Mouse (Mus musculus): Measurements from ENCODE around the gene Mag. TPM values are rescaled to one million over a fixed set of nuclear protein-coding genes. Genes with fewer than 3 reads are reported as not detected.
A peak's percentile ranks its signal among the peaks of the same experiment; 100 is the strongest.
"Not testable (repeated sequence)": the region's sequence is repeated elsewhere in the genome, so short reads cannot be mapped to it uniquely, and the experiment has no call there.

Gene Mag
- total RNA-seq (2022): 1 to 10 TPM in 1 of 4 experiments, under 1 TPM in 3; 0.32 to 1.3 (median 0.42) TPM

DNA sequence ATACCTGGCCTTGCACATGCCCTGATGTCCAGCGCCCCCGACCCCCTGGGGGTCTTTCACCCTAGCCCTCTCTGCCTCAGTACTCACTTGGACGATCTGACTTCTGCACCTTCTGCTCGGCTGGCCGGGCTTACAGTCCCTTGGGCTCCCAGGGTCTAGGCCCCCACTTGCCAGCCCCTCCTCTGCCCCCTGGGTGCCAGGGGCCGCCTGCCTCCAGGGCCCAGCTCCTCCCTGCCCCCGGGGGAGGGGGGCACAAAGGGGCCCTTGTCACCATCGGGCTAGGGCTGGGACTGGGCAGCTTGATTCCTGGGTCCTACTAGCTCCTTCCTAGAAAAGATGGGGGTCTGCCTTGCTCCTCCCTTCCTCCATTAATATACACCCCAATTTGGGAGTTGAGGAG is at the start of gene Mag:
Gene Mag (minus strand): TSS at position 142 of the 400 bp plus-strand sequence.
- DNase-seq: no peak

DNA sequence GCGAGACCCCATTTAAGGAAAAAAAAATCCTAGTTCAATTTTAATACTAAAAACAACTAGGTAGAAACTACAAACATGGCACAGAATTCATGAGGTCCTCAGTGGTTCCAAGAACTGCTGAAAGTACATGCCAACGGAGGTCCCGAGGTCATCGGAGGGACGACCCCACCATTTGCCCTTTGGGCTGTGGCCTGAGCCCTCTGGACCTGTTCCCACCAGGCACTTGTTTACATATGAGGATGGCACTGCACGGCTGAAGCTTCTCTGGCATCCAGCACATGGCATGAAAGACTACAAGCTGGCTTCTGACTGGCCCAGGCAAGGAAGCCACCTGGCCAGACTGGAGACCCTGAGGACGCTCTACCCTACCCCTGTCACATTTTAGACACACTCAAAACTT is 49.7 kb upstream of the Mag start:
- DNase-seq: no peak

DNA sequence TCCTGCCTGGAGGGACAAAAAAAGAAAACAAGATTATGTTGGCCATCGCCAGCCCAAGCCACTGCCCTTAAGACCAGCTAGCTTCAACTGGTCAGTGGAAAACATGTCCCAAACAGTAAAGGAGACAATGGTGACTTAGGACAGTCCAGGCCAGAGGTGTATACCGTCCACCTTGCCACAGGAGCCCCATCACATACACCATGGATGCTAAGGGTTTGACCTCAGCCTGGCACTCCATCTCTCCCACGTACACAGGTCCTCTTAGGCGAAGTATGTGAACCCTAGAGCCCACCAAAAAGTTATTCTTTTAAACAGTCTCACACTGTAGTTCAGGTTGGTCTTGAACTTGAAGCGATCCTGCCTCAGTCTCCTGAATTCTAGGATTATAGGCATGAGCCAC is 48.2 kb upstream of the Mag start:
- DNase-seq: no peak

DNA sequence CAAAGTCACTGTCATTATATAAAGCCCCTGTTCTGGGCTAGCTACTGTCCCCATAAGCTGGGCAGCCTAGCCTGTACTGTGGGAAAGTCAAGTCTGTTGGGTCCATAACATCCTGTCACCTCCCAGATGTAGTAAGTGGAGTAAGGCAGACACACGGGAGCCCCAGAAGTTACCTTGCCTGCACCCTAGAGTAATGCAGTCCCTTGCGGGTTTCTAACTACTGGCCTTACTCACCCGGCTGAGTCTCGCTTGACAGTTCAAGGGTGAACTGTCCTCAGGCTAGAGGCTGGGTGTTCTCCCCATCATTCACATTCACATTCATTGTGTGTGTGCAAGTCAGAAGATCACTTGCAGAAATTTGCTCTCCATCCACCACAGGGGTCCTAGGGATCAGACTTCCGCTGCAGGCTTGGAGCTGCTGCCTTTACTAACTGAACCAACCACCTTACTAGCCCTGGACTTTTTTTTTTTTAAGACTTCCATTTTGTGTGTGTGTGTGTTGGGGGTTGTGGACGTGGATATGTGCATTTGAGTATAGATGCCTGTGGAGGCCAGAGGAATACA is 45.2 kb upstream of the Mag start:
- DNase-seq: no peak

DNA sequence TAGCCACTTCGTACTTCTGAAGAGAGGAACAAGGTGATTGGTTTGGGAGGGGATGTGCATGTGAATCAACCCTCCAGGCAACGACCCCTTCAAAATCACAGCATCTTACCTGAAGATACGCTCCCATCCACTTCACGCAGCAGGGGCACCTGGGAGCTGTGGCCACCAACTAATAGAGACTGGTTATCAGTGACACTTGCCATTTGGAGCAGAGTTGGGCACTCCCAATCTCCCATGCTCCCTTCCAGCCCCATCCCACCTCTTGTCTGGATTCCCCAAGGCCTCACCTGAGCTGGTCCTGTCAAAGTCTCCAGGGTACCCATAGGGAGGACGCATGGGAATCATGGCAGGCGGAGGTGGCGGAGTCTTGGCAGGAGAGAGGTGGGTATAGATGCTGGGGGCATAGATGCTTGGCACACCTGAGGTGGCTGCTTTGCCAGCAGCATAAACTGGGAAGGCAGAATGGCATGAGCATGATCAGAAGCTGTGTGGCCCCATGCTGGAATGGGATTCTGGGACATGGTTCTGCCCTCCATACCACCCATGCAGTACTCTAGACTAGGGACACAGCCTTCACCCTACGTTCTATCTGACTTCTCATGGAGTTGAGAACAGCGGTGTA is 44.3 kb upstream of the Mag start:
- no peak for DNase-seq

DNA sequence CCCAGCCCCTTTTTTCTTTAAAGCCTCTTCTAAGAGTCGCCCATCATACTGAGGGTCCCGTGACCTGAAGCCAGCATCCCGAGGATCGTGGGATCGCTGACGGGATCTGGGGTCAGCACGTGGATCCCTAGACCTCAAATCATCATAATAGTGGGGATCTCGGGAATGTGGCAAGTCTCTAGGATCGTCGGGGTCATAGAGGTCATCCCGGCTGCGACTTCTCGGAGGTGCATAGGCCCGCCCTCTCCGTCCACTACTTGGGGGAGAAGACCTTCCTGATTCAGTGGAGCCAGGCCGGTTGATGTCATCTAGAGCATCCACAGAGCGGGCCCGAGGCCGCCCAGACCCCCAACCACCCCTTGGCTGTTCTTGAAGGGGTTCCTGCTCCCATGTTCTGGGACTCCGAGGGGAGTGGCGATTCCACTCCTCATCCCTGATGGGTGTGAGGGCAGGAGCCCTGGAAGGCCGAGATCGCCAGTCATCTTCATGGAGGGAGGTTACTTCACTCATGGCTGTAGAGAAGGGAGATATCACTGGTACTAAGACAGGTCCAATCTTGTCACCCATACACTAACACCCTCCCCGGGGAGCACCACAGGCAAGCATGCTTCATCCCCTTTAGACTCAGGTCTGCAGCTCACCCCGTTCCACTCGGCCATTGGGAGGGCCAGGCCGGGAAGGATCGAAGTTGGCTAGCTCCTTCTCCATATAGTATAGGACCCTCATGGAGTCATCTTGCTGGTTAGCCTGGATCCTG is 43.6 kb upstream of the Mag start:
- DNase-seq: no peak

DNA sequence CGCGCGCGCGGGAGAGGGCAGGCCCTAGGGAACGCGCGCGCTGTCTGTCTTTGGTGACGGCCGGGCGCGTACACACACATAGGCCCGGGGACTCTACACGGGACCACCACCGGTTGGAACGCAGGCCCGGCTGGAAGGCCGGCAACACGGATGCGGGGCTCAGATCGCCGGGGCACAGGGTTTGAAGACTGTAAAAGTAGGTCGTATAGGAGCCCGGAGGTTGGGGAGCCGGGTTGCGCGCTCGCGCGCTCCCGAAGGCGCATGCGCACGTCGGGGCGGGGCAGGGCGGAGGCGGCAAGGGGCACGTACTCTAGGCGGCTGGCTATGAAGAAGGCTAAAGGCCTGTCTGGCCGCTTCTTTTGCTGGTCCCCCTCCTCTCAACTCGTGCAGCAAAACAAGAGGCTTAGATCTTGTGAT is 42.7 kb upstream of the Mag start:
- peak; percentile 89 for DNase-seq

DNA sequence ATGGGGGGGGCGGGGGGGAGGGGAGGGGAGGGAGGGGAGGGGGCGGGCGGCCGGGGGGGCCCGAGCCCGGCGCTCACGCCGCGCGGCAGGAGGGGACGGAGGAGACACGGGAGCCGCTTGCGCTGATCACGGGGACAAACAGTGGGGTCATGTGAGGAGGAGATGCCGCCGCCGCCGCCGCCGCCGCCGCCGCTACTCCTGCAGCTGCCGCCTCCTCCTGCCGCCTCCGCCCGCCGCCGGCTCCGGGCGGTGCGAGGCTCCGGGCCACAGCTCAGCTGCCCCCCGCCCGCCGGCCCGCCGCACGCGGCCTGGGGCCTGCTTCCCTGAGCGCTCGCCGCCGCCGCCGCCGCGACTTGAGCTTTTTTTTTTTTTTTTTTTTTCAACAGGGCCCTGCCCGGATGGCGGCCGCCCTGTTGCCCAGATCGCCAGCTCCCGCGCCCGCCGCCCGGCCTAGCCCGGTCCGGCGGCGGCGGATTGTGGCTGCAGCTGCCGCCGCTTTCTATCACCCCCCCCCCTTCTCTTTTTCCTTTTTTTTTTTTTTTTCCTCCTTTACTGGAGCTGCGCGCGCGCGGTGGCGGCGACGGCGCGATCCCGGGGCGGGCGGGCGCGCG is 42.2 kb upstream of the Mag start, which contains the start of gene Usf2:
Gene Usf2 (minus strand): TSS at position 48 of the 611 bp plus-strand sequence.
- peak; percentile 74 for DNase-seq

DNA sequence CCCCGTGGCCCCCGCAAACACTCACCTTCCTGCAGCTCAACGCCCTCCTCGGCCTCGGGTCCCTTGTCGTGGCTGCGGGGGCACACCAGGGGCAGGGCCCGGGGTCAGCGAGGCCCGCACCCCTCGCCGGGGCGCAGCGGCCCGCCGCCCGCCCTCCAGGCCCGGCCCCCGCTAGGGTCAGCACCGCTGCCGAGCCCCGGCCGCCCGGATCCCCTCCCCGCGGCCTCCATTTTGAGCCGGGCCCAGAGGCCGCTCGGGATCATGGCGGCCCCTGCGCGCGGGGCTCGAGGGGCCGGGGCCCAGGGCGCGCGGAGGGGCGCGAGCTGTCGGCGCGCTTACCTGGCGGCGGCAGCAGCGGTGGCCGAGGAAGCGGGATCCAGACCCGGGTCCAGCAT is 41.7 kb upstream of the Mag start:
- no peak for DNase-seq

DNA sequence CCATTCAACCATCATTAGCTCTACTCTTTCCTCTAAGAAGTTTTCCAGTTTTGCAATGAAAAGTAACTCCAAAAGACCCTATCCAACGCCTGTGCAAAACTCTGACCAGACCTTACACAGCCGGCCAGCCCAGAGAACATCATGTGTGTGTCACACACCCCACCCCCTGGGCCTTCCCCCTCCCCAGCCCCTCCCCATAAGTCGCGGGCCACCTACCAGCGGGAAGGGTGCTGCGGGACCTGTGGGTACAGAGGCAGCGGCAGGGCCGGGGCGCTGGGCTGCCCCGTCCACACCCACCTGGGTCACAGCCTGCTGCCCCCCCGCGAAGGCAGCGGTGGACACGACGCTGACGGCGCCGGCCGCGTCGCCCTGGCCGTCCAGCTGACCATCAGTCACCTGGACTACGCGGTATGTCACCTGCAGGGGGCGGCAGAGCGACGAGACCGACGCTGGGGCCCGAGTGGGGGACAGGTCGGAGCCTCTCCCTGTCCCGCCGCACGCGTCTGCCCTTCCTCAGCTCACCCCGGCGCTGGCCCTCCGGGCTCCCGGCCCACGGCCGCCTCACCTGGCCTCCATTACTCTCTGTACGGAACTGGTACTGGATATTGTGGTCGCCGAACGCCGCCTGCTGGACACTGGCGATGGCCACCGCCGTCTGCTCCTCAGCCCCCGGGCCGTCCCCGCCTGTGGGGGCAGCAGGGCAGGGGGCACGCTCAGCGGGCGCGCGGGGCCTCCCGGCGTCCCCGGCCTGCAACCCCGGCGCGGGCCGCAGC is 41.1 kb upstream of the Mag start:
- peak; percentile 87 for DNase-seq

DNA sequence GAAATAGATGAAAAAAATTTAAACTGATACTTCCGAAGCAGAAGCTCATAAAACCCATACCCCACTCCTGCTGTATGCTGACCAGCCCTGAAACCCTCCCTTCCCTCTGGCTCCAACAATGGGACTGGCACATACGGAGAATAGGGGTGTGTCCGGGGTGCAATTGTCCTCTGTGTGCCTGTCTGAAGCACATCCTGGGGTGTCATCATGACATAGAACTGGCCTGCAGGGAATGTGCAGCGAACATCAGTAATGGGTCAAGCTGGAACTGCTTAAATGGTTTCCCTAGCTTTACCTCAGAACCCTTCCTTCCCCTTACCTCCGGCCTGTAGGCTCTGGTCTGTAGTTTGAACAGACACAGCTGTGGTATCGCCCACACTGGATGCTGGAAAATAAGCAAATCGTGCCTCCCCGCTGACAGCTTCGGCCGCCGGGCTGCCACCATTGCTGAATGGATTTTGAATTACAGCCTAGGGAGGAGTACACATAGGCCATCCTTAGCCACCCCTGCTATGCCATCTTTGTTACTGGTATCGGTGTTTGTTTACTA is 40.4 kb upstream of the Mag start:
- no peak for DNase-seq

DNA sequence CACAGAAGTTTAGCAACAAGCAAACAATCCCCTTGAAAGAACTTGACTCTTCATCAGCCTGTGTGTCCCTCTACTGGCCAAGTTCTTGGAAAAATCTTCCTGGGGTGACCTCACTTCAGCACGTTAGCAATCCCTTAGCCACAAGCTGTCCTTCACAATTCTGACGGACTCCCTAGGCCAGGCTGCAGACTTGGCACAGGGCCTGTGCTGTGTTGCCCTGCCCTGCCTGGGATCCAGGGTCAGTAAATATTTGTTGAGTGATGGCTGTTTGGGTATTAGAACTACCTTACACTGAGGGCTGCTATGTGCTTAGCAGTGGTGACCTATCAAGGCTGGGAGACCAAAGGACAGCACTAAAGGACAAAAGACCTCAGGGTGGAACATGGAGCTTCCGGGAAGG is 39.4 kb upstream of the Mag start:
- DNase-seq: peak; percentile 87

DNA sequence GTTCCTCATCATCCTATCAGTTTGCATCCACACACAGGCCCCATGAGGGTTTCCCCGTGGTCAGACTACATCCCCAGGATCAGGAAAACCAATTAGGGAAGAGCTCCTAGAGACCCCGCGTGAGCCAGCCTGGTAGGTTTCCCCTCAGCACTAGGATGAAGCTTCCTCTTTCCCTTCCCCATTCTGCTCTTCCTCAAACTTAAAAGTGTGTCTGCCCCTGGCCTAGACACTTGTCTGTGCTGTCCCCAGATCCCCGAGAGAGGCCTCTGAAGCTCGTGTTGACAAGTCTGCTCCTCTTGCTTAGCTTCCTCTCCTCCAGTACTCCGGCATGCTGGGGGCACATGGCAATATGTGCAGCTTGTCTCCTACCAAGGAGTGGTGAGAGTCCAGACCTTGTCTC is 38.8 kb upstream of the Mag start:
- DNase-seq: no peak

DNA sequence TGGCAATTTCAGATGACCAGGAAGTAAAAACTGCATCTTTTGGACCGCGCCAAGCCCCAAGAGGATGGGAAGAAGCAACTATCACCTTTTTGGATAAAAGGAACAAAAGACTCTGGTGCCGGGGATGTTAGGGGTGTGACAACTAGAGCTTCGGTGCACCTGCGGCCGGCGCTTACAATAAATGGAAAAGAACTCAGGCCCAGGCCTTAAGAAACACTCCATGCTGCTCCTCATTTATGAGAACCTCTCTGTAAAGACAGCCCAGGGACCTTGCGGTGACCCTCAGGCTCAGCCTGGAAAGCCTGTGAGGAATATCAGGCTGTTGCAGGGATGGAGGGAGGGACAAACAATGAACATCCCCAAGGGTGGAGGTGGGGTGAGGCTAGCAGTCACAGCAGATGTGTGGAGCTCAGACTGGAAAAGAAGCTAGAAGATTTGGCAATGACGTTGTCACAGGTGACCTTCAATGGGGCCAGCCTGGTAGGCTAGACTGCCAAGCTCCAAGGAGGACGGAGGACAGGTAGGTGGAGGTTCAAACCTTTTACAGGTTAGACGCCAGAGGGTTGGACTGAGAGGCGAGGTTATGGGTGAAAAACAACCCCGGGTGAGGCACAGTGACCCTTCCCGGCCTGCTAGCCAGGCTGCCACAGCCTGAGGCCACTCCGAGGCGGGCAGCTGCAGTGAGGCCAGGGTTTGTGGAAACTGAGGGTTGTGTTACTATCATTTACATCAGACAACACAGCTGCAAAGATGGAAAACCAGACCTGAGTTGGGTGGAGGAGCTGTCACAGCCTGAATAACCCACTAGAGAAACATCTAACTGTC is 38.0 kb upstream of the Mag start:
- no peak for DNase-seq

DNA sequence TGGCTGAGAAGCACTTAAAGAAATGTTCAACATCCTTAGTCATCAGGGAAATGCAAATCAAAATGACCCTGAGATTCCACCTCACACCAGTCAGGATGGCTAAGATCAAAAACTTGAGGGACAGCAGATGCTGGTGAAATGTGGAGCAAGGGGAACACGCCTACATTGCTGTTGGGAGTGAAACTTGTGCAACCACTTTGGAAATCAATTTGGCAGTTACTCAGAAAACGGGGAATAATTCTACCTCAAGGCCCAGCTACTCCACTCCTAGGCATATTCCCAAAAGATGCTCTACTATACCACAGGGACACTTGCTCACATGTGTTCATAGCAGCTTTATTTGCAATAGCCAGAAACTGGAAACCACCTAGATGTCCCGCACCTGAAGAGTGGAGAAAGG is 35.2 kb upstream of the Mag start:
- DNase-seq: not testable (repeated sequence)

DNA sequence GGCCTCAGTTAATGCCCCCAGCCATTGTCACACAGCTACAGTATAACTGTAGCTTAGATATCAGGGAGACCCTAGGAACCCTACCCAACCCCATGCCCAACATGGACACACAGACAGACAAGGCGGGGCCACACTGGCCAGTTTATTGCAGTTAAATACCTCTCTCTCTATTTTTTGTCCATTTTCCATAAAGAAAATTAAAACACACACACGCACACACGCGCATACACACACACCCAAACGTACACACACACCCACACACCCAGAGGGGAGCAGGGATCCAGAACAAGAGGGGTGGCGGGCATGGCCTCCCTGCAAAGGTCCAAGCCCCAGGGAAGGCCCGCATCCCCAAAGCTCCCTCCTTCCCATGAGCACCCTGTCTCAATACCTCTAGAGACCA is 31.2 kb upstream of the Mag start:
- no peak for DNase-seq

DNA sequence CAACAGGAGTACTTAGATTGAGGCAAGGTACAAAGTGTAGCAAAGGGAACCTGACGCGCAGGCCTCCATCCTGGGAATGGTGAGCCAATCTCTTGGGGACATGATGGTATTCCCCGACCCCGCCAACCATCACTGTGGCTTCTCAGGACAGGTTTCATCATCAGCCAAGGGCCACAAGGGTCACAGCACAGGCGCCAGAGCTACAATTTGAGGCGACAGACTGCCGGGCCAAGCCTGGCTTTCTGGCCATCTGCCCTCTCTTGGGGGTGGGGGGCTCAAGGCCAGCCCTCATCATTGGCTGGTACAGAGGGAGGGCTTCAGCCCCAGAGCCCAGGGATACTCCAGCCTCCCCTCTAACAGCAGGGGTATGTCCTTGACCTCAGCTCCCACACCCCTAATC is 30.8 kb upstream of the Mag start:
- DNase-seq: not testable (repeated sequence)

DNA sequence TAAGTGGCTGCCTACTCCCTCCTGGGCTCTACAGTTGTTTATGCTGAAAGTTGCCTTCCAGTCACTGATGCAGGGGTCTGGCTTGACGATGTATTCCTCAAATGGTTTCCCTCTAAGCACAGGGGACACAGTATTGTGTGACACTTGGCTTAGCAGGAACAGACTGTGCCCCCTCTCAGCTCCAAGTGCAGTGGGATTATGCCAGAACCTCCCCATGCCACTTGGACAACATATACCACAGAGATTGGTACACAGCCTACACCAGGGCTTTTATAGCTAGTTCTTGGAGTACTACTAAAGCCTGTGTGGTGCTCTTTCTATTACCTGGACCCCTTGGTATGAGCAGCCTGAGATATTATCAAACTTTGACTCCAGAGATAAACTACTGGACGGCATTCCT is 30.0 kb upstream of the Mag start:
- DNase-seq: not testable (repeated sequence)

DNA sequence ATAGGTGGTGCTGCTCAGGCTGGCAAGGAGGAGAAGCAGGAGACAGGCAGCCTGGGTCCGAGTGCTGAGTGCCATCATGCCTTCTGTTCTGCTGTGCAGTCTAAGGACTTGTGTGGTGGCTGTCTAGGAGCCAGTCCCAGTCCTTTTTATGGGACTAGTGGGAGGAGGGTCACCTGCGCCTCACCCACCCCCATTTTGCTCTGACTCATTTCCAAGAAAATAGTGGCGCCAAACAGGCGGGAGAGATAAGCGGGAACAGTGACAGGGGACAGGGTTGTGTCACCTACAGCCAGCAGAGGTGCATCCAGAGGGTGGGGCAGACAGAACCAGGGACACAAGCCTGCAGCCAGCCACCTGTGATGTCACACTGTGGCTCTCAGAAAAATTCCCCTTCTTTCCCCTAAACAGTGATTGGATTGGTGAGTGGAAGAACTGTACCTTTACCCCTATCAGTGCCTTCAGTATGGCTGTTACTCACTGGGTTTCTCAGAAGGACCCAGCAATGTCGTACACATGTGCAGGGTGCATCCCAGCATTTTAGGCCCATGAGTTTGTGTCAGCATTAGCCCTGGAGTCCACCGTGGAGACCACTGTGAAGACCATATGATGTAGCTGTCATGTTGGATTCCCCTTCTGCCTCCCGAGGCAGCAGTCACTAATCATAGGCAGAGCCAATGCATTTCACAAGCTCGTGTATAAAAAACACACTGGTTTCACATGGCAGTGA is 29.4 kb upstream of the Mag start, which contains the start of gene Hamp:
Gene Hamp (minus strand): TSS at position 124 of the 727 bp plus-strand sequence.
- no peak for DNase-seq

DNA sequence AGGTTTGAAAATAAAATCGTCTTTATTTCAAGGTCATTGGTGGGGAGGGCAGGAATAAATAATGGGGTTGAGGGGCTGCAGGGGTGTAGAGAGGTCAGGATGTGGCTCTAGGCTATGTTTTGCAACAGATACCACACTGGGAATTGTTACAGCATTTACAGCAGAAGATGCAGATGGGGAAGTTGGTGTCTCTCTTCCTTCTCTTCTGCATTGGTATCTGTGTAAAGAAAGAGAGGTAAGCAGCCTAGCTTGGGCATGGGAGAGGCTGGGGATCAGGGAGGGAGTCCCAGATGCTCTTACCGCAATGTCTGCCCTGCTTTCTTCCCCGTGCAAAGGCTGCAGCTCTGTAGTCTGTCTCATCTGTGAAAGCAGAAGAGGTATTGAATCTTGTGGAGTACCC is 27.7 kb upstream of the Mag start:
- DNase-seq: not testable (repeated sequence)

DNA sequence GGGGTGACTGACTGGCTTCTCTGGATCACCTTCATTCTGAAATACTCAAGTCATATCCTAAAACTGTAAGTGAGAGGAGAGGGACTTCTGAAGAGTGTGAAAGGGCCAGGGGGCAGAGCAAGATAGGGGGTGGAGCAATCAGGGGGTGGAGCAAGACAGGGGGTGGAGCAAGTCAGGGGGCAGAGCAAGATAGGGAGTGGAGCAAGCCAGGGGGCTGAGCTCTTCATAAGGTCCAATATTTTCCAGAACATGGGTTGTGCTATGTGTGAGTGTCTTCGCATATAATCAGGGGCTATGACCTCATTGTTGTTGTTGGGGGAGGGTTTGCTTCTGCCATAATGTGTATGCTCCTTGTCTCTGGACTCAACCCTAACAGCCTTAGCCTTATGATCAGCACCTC is 25.4 kb upstream of the Mag start:
- DNase-seq: not testable (repeated sequence)
